Mouse (Mus musculus) erythroblast, embryonic 14.5 days (primary cell): Measurements from ENCODE around the gene Nenf.

Experiments
- GATA1 ChIP-seq: IDR thresholded peaks from 2 replicates; pipeline ENCODE4 v1.6.1; 2012; ENCODE audit warnings: low read length, inconsistent platforms, mixed read lengths
- TAL1 ChIP-seq: IDR thresholded peaks from 3 replicates; pipeline ENCODE4 v1.6.1; 2012; ENCODE audit warnings: low read length, inconsistent platforms, mixed read lengths

GRCm38 (mm10) chr1:191292348-191292747 lies 25.6 kb downstream of the Nenf start:
- no peak for TF ChIP-seq TAL1
- TF ChIP-seq GATA1, result no peak
